Mouse (Mus musculus) embryonic facial prominence, embryonic 13.5 days (tissue): ENCODE data around the gene Pam. TPM values are rescaled to one million over a fixed set of nuclear protein-coding genes. Genes with fewer than 3 reads are reported as not detected.

Experiments used
- ATAC-seq: fragments of 200-750 bp; cut with Nextera tagmentation; 2 replicates; pipeline ENCODE4 v1.8.0; 2017; ENCODE audit warnings: low read depth; ENCODE audit not compliant: insufficient number of reproducible peaks, insufficient read depth, low FRiP score, low TSS enrichment
- H3K27ac ChIP-seq: fragments of 300-500 bp; sonication (generic); 2 replicates; pipeline ENCODE4 v1.5.1; 2015; ENCODE audit warnings: moderate library complexity, mild to moderate bottlenecking, inconsistent platforms
- H3K27me3 ChIP-seq: fragments of 300-500 bp; sonication (generic); 2 replicates; pipeline ENCODE4 v1.6.1; 2015; ENCODE audit warnings: mild to moderate bottlenecking, inconsistent platforms
- H3K36me3 ChIP-seq: fragments of 300-500 bp; sonication (generic); 2 replicates; pipeline ENCODE4 v1.6.1; 2015; ENCODE audit warnings: mild to moderate bottlenecking, inconsistent platforms
- H3K4me1 ChIP-seq: fragments of 300-500 bp; sonication (generic); 2 replicates; pipeline ENCODE4 v1.6.1; 2015; ENCODE audit warnings: inconsistent platforms
- H3K4me2 ChIP-seq: fragments of 300-500 bp; sonication (generic); 2 replicates; pipeline ENCODE4 v1.6.1; 2015; ENCODE audit warnings: moderate library complexity, mild to moderate bottlenecking, inconsistent platforms
- H3K4me3 ChIP-seq: fragments of 300-500 bp; sonication (generic); 2 replicates; pipeline ENCODE4 v1.5.1; 2015; ENCODE audit warnings: mild to moderate bottlenecking, inconsistent platforms
- H3K9ac ChIP-seq: fragments of 300-500 bp; sonication (generic); 2 replicates; pipeline ENCODE4 v1.6.1; 2015; ENCODE audit warnings: mild to moderate bottlenecking, inconsistent platforms
- H3K9me3 ChIP-seq: fragments of 300-500 bp; sonication (generic); 2 replicates; pipeline ENCODE4 v1.6.1; 2016; ENCODE audit warnings: inconsistent platforms
- WGBS: fragments of 180-500 bp; shearing (Covaris S2); methylation state at CpG from one replicate; pipeline ENCODE4 v1.1.7; 2015; ENCODE audit warnings: mixed read lengths; 5-methylcytosine and 5-hydroxymethylcytosine counted together
- polyA plus RNA-seq: library from polyadenylated mRNA; unstranded; fragments of >200 nt; fragmentation: Nextera tagmentation; extraction: Ambion mirVana; gene quantifications from 2 replicates; pipeline ENCODE4 v1.2.1, GENCODE M21; 2015

The Pam gene
- polyA plus RNA-seq, 1 experiment from 2014 or later: 53.5 TPM

DNA sequence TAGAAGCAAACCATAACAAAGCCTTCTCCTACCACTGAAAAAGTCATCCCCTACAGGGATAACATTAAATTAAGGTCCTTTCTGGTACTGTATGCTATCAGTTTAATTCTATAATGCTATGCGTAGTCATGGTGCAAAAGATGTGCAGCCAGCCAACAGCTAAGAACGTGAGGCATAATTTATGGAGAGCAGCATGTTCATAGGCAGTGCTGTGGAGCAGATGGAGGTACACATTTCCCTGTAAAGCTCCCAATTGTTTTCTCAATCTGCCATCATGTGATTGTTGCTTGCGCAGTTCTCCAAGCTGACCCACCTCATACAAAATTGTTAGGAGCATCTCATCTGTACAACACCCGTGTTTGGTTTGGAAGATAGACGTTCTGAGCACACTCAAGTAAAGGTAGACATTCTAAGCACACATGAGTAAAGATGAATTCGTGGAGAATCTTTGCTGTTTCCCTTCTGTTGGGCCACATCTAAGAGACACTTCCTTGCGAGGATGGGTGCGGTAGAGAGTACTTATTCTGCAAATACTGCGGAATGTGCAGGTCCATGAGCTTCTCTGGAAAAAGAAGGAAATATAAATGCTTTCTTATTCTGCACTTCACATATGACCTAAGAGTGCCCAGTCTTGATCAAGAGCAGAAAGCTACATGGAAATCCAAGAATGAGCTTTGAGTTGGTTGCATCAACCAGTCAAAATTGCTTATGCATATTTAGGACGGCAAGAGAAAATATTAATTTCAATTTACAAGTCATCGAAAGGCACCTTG is 2.7 kb upstream of the Pam start:
- Histone ChIP-seq H3K4me1 (peaks cover 7% of the 10 kb centered on the region; the same call in 1 of the 2 replicates), H3K36me3 (no peaks in the 10 kb centered on the region), H3K9me3 (peaks cover 2% of the 10 kb centered on the region; the same call in 1 of the 2 replicates), H3K27ac (no peak overlapping the region), H3K4me3 (no peak overlapping the region), H3K4me2 (no peak overlapping the region), H3K9ac (no peak overlapping the region), H3K27me3 (no peaks in the 10 kb centered on the region; the same call in 1 of the 2 replicates)
- ATAC-seq: no peak
- WGBS: 90% methylated on average over 11 of the region's 11 CpGs

DNA sequence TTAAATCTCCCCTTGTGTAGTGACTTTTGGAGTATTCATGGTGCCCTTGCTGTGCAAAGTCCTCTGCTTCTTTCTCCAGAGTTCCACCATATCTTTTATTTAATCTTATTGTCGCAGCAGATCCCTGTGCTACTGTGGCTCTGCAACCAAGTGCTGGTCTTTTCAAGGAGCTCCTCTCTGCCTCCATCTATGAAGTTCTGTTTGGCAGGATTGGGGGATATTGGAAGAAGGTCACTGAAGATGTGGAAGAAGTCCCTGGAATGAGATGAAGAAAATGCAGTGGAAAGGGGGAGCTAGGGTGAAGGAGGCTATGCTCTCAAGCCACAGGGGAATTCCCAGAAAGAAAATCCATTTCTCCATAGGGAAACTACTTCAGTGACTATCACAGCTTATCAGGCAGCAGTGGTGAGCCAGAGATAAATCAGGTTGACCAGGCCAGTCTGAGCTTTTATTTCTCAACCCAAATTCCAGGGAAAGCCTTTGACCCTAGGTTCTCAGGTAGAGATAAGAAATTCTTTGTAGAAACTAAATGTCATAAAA is 1.0 kb upstream of the Pam start:
- Histone ChIP-seq H3K27ac (no peak overlapping the region), H3K9me3 (no peaks in the 10 kb centered on the region), H3K4me3 (0 out of 2 replicates have a peak overlapping the region, but pooled peaks have one; percentile 77), H3K36me3 (no peaks in the 10 kb centered on the region), H3K27me3 (no peaks in the 10 kb centered on the region; the same call in 1 of the 2 replicates), H3K4me1 (peaks cover 7% of the 10 kb centered on the region; the same call in 1 of the 2 replicates), H3K9ac (no peak overlapping the region), H3K4me2 (peak overlapping the region; percentile 84)
- ATAC-seq: no peak
- 69% methylated on average over 1 of the region's 1 CpGs for WGBS

DNA sequence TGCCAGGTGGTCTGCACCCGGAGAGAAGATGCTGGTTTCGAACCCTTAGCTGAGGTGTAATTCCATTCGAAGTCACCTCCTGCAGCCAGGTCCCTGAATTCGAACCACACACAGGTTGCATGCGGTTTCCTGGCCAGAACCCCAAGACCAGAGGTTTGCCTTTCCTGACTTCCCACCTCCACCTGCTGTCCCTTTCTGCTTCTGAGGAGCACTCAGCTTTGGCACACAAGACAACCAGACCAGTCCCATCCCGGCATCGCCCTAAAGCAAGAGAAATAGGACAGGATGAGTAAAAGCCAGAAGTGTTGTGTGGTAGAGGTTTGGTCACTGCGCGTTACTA is 515 bp upstream of the Pam start:
- 28% methylated on average over 9 of the region's 9 CpGs for WGBS
- no peaks in the 10 kb centered on the region for H3K36me3 ChIP-seq
- H3K9me3 ChIP-seq: no peaks in the 10 kb centered on the region
- H3K4me2 ChIP-seq: peak overlapping the region; percentile 84
- peak overlapping the region; percentile 81 for H3K9ac ChIP-seq
- H3K4me3 ChIP-seq: peak overlapping the region; percentile 77
- H3K4me1 ChIP-seq: peaks cover 7% of the 10 kb centered on the region; the same call in 1 of the 2 replicates
- H3K27ac ChIP-seq: peak overlapping the region; percentile 82; the same call in 1 of the 2 replicates
- no peak for ATAC-seq
- no peaks in the 10 kb centered on the region; the same call in 1 of the 2 replicates for H3K27me3 ChIP-seq

DNA sequence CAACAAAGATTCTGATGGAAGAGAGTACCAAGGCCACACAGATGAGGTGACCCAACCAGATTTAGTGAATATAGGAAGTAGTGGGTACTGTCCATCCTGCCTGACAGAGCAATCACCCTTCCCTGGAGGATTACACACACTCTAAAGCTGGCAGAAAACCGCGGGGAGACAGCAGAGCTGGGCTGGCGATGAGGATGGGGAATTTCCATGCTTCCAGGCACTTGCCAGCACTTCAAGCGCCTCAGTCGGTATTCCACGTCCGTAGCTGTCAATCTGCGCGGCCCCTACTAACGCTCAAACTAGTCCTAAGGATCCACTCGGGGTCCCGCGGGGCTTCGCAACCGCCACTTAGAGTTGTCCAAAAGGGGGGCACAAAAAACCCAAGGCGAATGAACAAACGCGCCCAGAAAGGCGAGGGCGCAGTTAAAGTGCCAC is 618 bp downstream of the Pam start:
- under 1% methylated on average over 20 of the region's 20 CpGs for WGBS
- peak overlapping the region; percentile 77 for H3K4me3 ChIP-seq
- H3K36me3 ChIP-seq: no peaks in the 10 kb centered on the region
- H3K9ac ChIP-seq: peak overlapping the region; percentile 81
- no peaks in the 10 kb centered on the region for H3K9me3 ChIP-seq
- H3K4me1 ChIP-seq: peaks cover 7% of the 10 kb centered on the region; the same call in 1 of the 2 replicates
- peak overlapping the region; percentile 82 for H3K27ac ChIP-seq
- H3K4me2 ChIP-seq: peak overlapping the region; percentile 84
- no peaks in the 10 kb centered on the region; the same call in 1 of the 2 replicates for H3K27me3 ChIP-seq
- peak; percentile 8; the same call in 1 of the 2 replicates for ATAC-seq

DNA sequence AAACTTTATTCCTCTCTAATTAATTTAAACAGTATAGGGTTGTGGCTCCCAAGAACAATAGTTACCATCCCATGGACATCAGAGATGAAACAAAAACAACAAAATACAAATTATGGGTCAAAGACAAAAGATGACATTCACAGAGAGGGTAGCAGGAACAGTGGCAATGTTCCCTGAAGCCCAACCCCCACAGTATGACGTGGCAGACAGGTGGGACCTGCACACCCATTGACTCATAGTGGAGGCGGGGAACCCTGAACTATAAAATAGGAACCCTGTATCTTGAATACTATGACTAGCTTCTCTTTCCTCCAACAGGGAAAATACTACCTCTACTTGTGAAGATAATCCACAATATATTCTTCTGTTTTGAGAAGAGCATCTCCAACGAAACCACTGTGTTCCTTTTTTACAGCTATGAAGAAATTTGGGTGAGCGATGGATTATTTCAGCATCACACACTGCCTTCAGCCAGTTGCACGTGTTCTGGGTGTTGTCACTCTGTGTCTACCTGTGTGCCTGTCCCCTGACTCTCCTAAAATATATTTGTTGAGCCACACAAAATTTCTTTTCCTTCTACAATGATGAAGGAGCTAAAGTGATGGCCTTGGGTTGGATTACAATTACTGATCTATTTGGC is 6.0 kb downstream of the Pam start:
- H3K27me3 ChIP-seq: no peaks in the 10 kb centered on the region

DNA sequence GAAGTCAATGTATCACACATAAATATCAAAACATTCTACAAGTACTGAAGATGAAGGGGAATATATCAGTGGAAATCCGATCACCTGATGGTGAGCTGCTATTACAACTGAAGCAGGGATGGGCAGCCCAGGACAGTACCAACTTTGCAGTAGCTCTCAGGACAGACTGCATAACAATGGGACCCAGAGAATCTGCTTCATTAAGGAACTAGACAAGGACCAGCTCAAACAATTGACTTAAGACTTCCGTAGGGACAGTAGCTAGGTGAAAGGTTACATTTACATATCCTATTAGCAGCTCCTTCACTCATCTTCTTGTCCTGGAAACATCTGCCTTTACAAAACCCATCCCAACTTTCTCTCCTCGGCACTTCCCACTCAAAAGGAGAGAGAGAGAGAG is 9.0 kb downstream of the Pam start:
- no peak overlapping the region for H3K4me3 ChIP-seq
- H3K9ac ChIP-seq: no peak overlapping the region
- H3K4me1 ChIP-seq: peaks cover 14% of the 10 kb centered on the region; the same call in 1 of the 2 replicates
- no peaks in the 10 kb centered on the region for H3K36me3 ChIP-seq
- WGBS: 47% methylated on average over 3 of the region's 3 CpGs
- no peak overlapping the region for H3K4me2 ChIP-seq
- no peak overlapping the region for H3K27ac ChIP-seq
- H3K9me3 ChIP-seq: no peaks in the 10 kb centered on the region
- ATAC-seq: no peak
- H3K27me3 ChIP-seq: no peaks in the 10 kb centered on the region

More for the DNA sequence above, 6.0 kb downstream of the Pam start:
- H3K36me3 ChIP-seq: no peaks in the 10 kb centered on the region
- no peaks in the 10 kb centered on the region for H3K9me3 ChIP-seq
- H3K4me2 ChIP-seq: no peak overlapping the region
- no peak for ATAC-seq
- peaks cover 8% of the 10 kb centered on the region; the same call in 1 of the 2 replicates for H3K4me1 ChIP-seq
- H3K27ac ChIP-seq: no peak overlapping the region
- H3K9ac ChIP-seq: no peak overlapping the region
- no peak overlapping the region for H3K4me3 ChIP-seq
- WGBS: 87% methylated on average over 5 of the region's 5 CpGs

DNA sequence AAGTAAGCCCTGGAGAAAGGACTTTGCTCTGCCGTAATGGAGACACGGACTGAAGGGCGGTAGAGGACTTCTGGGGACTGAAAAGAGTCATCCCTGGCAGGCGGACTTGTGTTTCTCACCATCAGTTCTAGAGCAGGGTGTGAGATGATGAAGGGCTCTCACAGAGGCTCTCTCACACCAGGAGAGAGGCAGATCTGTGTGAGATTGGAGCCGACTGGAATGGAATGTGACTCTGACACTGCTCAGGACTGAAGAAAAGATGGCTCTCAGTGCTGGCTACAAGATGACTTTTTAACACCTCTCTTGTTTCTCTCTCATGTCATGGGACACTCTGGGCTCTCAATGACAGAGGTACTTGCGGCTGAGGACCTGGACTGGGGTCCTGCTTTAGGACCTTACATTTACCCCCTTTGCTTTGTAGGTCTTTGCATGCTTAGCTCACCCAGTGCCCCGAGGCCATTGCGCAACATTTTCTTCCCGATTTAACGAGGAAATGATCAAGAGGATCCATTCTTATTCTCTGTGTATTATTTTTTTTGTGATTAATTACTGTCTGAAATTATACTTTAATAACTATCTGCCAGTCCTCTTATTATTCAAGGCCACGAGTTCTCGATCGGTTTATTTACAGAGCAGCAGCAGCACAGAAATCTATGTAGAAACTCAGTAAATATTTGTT is 10.7 kb downstream of the Pam start:
- H3K27ac ChIP-seq: no peak overlapping the region

DNA sequence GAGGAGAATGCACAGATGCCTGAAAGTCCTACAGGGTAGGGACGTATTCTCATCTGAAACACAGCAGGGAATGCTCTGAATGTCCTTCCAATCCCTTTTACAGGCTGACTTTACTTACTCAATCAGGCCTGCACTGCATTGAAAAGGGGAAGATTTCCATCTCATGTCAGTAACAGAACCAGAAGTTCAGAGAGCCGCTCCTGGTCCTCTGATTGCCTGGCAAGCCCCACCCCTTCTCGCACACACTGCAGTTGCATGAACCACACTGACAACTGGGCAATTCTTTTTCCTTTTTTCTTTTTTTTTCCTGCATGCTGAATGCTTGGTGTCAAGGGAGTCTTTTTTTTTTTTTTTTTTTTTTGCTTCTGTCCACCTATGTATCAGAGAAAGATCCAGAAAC is 11.9 kb downstream of the Pam start:
- ATAC-seq: no peak
- H3K9me3 ChIP-seq: no peaks in the 10 kb centered on the region

More for the DNA sequence above, 10.7 kb downstream of the Pam start:
- 69% methylated on average over 13 of the region's 13 CpGs for WGBS
- Histone ChIP-seq H3K36me3 (no peaks in the 10 kb centered on the region), H3K4me3 (no peak overlapping the region), H3K9ac (no peak overlapping the region), H3K9me3 (no peaks in the 10 kb centered on the region), H3K4me1 (peaks cover 14% of the 10 kb centered on the region; the same call in 1 of the 2 replicates), H3K4me2 (no peak overlapping the region), H3K27me3 (no peaks in the 10 kb centered on the region)
- ATAC-seq: no peak

DNA sequence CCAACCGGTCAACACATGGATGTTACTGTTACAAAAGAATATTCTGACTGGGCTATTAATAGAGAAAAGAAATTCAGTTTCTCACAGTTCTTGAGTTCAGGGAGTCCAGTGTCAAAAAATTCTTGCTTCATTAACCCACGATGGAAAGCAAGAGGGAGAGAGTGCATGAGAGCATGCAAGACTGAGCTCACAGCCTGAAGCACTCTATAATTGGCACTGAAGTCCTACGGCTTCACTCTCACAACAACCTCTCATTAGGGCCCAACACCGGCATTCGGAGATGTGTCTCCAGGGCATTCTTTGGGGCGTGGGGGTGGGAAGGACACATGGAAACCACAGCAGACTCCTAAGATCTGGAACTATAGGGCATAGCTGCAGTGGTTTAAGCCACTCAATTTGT is 12.5 kb downstream of the Pam start:
- Histone ChIP-seq H3K27ac (no peak overlapping the region), H3K27me3 (no peaks in the 10 kb centered on the region), H3K9me3 (no peaks in the 10 kb centered on the region), H3K36me3 (no peaks in the 10 kb centered on the region), H3K4me1 (peaks cover 14% of the 10 kb centered on the region; the same call in 1 of the 2 replicates), H3K4me3 (no peak overlapping the region), H3K9ac (no peak overlapping the region), H3K4me2 (no peak overlapping the region)
- no peak for ATAC-seq
- 38% methylated on average over 6 of the region's 6 CpGs for WGBS

More for the DNA sequence above, 11.9 kb downstream of the Pam start:
- H3K27me3 ChIP-seq: no peaks in the 10 kb centered on the region
- H3K27ac ChIP-seq: no peak overlapping the region
- H3K4me1 ChIP-seq: peaks cover 14% of the 10 kb centered on the region; the same call in 1 of the 2 replicates
- WGBS: 57% methylated on average over 3 of the region's 3 CpGs
- no peaks in the 10 kb centered on the region for H3K36me3 ChIP-seq
- H3K4me3 ChIP-seq: no peak overlapping the region
- no peak overlapping the region for H3K4me2 ChIP-seq
- no peak overlapping the region for H3K9ac ChIP-seq

DNA sequence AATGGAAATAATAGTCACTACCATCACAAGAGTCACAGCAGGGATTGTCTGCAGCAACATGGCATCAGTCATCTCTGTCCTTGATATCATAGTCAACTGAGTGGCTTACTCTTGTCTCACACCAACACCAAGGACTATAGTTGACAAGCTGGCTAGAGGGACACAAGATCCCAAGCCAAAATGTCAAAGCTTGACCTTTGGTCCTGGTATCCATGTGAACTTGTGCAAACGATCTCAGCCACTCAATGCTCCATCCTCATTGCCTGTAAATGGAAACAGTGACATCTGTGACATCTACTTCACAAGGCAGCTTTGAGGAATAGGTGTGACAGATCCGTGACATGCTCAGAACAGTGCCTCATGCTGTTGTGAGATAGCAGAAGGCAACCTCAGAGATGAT is 15.0 kb downstream of the Pam start:
- H3K9ac ChIP-seq: no peak overlapping the region
- H3K4me2 ChIP-seq: no peak overlapping the region
- no peaks in the 10 kb centered on the region for H3K27me3 ChIP-seq
- H3K9me3 ChIP-seq: no peaks in the 10 kb centered on the region
- no peak overlapping the region for H3K27ac ChIP-seq
- no peak for ATAC-seq
- 56% methylated on average over 2 of the region's 2 CpGs for WGBS
- no peaks in the 10 kb centered on the region for H3K36me3 ChIP-seq
- H3K4me3 ChIP-seq: no peak overlapping the region
- peaks cover 14% of the 10 kb centered on the region; the same call in 1 of the 2 replicates for H3K4me1 ChIP-seq

DNA sequence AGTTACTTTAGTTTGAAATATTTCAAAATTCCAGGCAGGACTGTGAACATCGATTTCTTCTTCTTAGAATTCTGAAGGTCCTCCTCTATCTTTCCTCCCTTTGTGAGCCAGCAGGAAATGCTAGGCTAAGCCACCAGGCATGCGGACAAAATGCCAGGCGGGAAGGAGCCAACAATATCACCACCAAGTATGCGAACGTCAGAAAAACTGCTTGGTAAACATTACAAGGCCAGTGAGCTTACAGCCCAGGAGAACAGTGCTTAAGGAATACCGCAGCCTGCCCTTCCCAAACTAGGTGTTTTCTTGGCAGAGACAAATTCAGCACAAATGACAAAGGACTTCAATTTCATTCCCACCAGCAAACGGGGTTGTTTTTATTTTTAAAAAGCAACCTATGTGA is 15.8 kb downstream of the Pam start:
- H3K36me3 ChIP-seq: no peaks in the 10 kb centered on the region
- no peak overlapping the region for H3K9ac ChIP-seq
- H3K4me1 ChIP-seq: peaks cover 11% of the 10 kb centered on the region; the same call in 1 of the 2 replicates
- no peaks in the 10 kb centered on the region for H3K9me3 ChIP-seq
- no peak overlapping the region for H3K4me2 ChIP-seq
- ATAC-seq: no peak
- no peaks in the 10 kb centered on the region for H3K27me3 ChIP-seq
- H3K4me3 ChIP-seq: no peak overlapping the region
- H3K27ac ChIP-seq: no peak overlapping the region
- WGBS: 69% methylated on average over 7 of the region's 7 CpGs
